Comparison of ENCODE assay signal across 22 mouse cellular contexts in the genomic region with DNA sequence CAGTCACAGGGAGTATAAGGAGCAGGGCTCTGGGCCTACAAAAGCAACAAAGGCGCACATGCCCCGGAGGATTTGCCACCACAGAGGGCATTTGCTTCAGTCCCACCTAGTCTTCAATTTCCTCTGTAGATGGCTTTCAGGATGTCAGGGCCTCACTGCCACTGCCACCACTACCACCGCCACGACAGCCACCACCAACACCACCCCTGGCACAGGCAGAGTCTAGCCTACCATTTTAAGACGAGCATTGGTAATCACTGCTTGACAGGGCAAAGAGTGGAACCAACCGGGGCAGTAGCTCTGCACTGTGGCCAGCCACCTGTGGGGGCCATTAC.
DNase-seq lines count a peak whose midpoint lies in the region; ATAC-seq and TF ChIP-seq lines count a peak whose summit lies in the region.
"Had no signal": no experiment of that assay in that cellular context is flagged by ENCODE, and none has a peak within 500 bp of the region (broad histone marks: within the 10 kb centered on the region; RNA-seq: fewer than 3 reads in every experiment).

No protein-coding gene starts in this region.

- peak; percentile 20 for DNase-seq in adrenal gland, adult 2 months
- no peak for DNase-seq in adrenal gland, adult 18-20 months (ENCODE audit: low spot score in 2 of 2)
- no peak for DNase-seq in hindbrain, embryonic 10.5 days (ENCODE audit: low spot score)
- DNase-seq in lung, postnatal 4 days: no peak
- no peak for DNase-seq in thymus, postnatal 25 days
- DNase-seq: cerebellum, adult 18-20 months; cerebellum, postnatal 25 days; gastrocnemius, postnatal 14 days; kidney, postnatal 10 days; liver, postnatal 0 days; right cerebral cortex, postnatal 25 days; thymus, adult 2 months had no signal

- no peak overlapping the region for H3K9ac ChIP-seq in hindbrain, embryonic 12.5 days
- no peak overlapping the region for H3K9ac ChIP-seq in stomach, embryonic 14.5 days (replicated peaks; ENCODE audit: low read depth, low read length)
- H3K9ac ChIP-seq: heart, embryonic 15.5 days; liver, postnatal 0 days; midbrain, embryonic 15.5 days; neural tube, embryonic 12.5 days had no signal

- H3K27ac ChIP-seq in hindbrain, embryonic 10.5 days: 0 out of 2 replicates have a peak overlapping the region, but pooled peaks have one; percentile 2
- H3K27ac ChIP-seq in hindbrain, embryonic 12.5 days: no peak overlapping the region
- peak overlapping the region; percentile 23; the same call in 1 of the 2 replicates for H3K27ac ChIP-seq in stomach, embryonic 14.5 days (ENCODE audit: low read length)
- H3K27ac ChIP-seq: heart, embryonic 15.5 days; hindbrain, postnatal 0 days; midbrain, embryonic 15.5 days; neural tube, embryonic 12.5 days had no signal

- no peak for ATAC-seq in hindbrain, embryonic 12.5 days (ENCODE audit: low FRiP score)
- no peak for ATAC-seq in stomach, embryonic 14.5 days (ENCODE audit: insufficient number of reproducible peaks, insufficient read depth, low FRiP score, low read depth)
- ATAC-seq: forebrain, embryonic 14.5 days; hindbrain, postnatal 0 days; liver, postnatal 0 days; lung, postnatal 0 days; midbrain, embryonic 15.5 days had no signal

- H3K36me3 ChIP-seq in hindbrain, embryonic 10.5 days: no peaks in the 10 kb centered on the region
- H3K36me3 ChIP-seq in hindbrain, embryonic 12.5 days: no peaks in the 10 kb centered on the region
- no peaks in the 10 kb centered on the region for H3K36me3 ChIP-seq in E14TG2a.4 (ENCODE audit: insufficient read depth, low read length)
- no peaks in the 10 kb centered on the region for H3K36me3 ChIP-seq in stomach, embryonic 14.5 days (ENCODE audit: control insufficient read depth, insufficient read depth, low read length)
- H3K36me3 ChIP-seq: heart, embryonic 15.5 days; midbrain, embryonic 15.5 days; neural tube, embryonic 12.5 days had no signal

- 78% methylated on average over 6 of the region's 6 CpGs for WGBS in hindbrain, embryonic 10.5 days
- 77% methylated on average over 6 of the region's 6 CpGs for WGBS in hindbrain, embryonic 12.5 days
- WGBS in stomach, embryonic 14.5 days: 86% methylated on average over 6 of the region's 6 CpGs

- peaks cover 5% of the 10 kb centered on the region; the same call in 1 of the 2 replicates for H3K27me3 ChIP-seq in hindbrain, embryonic 10.5 days (ENCODE audit: insufficient read depth, poor library complexity, severe bottlenecking)
- H3K27me3 ChIP-seq in hindbrain, embryonic 12.5 days: peaks cover 12% of the 10 kb centered on the region
- H3K27me3 ChIP-seq in E14TG2a.4 (ENCODE audit: insufficient read depth, low read length): peaks cover 21% of the 10 kb centered on the region
- no peaks in the 10 kb centered on the region for H3K27me3 ChIP-seq in stomach, embryonic 14.5 days (ENCODE audit: control insufficient read depth, insufficient read depth, low read length)
- H3K27me3 ChIP-seq: heart, embryonic 15.5 days; midbrain, embryonic 15.5 days had no signal

- TF ChIP-seq CTCF in E14TG2a.4 (conservative IDR thresholded peaks at IDR 0.05; ENCODE audit: low read length): no peak

- H3K4me3 ChIP-seq in hindbrain, embryonic 10.5 days: no peak overlapping the region
- H3K4me3 ChIP-seq in hindbrain, embryonic 12.5 days: no peak overlapping the region
- H3K4me3 ChIP-seq in E14TG2a.4 (replicated peaks; ENCODE audit: low read length): peak overlapping the region; percentile 49; the same call in 1 of the 2 replicates
- H3K4me3 ChIP-seq in stomach, embryonic 14.5 days (ENCODE audit: low read depth, low read length): no peak overlapping the region
- H3K4me3 ChIP-seq: heart, embryonic 15.5 days; midbrain, embryonic 15.5 days; neural tube, embryonic 12.5 days had no signal

- peaks cover 68% of the 10 kb centered on the region for H3K4me1 ChIP-seq in hindbrain, embryonic 10.5 days (replicated peaks)
- H3K4me1 ChIP-seq in hindbrain, embryonic 12.5 days: peaks cover 19% of the 10 kb centered on the region; the same call in 1 of the 2 replicates
- peaks cover 65% of the 10 kb centered on the region for H3K4me1 ChIP-seq in E14TG2a.4 (replicated peaks; ENCODE audit: low read depth, low read length)
- H3K4me1 ChIP-seq in stomach, embryonic 14.5 days (ENCODE audit: control insufficient read depth, insufficient read depth, low read length): peaks cover 31% of the 10 kb centered on the region
- H3K4me1 ChIP-seq: midbrain, embryonic 15.5 days had no signal

- no peaks in the 10 kb centered on the region for H3K9me3 ChIP-seq in hindbrain, embryonic 10.5 days
- H3K9me3 ChIP-seq in hindbrain, embryonic 12.5 days (replicated peaks): no peaks in the 10 kb centered on the region
- no peaks in the 10 kb centered on the region for H3K9me3 ChIP-seq in E14TG2a.4 (ENCODE audit: low read length)
- no peaks in the 10 kb centered on the region for H3K9me3 ChIP-seq in stomach, embryonic 14.5 days (ENCODE audit: control insufficient read depth, low read depth, low read length)
- H3K9me3 ChIP-seq: heart, embryonic 15.5 days; midbrain, embryonic 15.5 days; neural tube, embryonic 12.5 days had no signal

- H3K4me2 ChIP-seq in hindbrain, embryonic 12.5 days (replicated peaks): no peak overlapping the region
- no peak overlapping the region for H3K4me2 ChIP-seq in stomach, embryonic 14.5 days (replicated peaks; ENCODE audit: low read depth, low read length)
- H3K4me2 ChIP-seq: heart, embryonic 15.5 days; liver, embryonic 11.5 days; midbrain, embryonic 15.5 days; neural tube, embryonic 12.5 days had no signal
